Mouse (Mus musculus) brain, embryonic 18.5 days (tissue): ENCODE measurements around the gene Vrtn.
A peak's percentile ranks its signal among the peaks of the same experiment; 100 is the strongest.

ENCODE experiments used
- DNase-seq: peaks from one replicate; pipeline ENCODE4 v3.0.0-alpha.2; 2012; ENCODE audit warnings: low read depth, low spot score

Vrtn gene

GRCm38 (mm10) chr12:84640654-84641053, at the start of gene Vrtn:
Vrtn (plus strand) TSS chr12:84641019.
- no peak for DNase-seq

- no peak for DNase-seq
Observed at GRCm38 (mm10) chr12:84598324-84598723, 42.5 kb upstream of the Vrtn start.

- no peak for DNase-seq
Observed at GRCm38 (mm10) chr12:84604001-84604400, 36.8 kb upstream of the Vrtn start.

GRCm38 (mm10) chr12:84605860-84606259, 35.0 kb upstream of the Vrtn start:
- no peak for DNase-seq

GRCm38 (mm10) chr12:84611718-84612117, 29.1 kb upstream of the Vrtn start:
- DNase-seq, result no peak

- no peak for DNase-seq
Observed at GRCm38 (mm10) chr12:84612518-84612917, 28.3 kb upstream of the Vrtn start.

- DNase-seq, result no peak
Observed at GRCm38 (mm10) chr12:84614001-84614400, 26.8 kb upstream of the Vrtn start.

GRCm38 (mm10) chr12:84614524-84614923, 26.3 kb upstream of the Vrtn start:
- no peak for DNase-seq

- DNase-seq, result peak; percentile 80
Observed at GRCm38 (mm10) chr12:84616977-84617630, 23.7 kb upstream of the Vrtn start, which contains the start of gene Abcd4. Abcd4 (minus strand) TSS chr12:84617413.

- DNase-seq, result no peak
Observed at GRCm38 (mm10) chr12:84617663-84618062, 23.2 kb upstream of the Vrtn start.

GRCm38 (mm10) chr12:84620975-84621374, 19.8 kb upstream of the Vrtn start:
- no peak for DNase-seq

GRCm38 (mm10) chr12:84624601-84625000, 16.2 kb upstream of the Vrtn start:
- no peak for DNase-seq

GRCm38 (mm10) chr12:84625116-84625515, 15.7 kb upstream of the Vrtn start:
- DNase-seq, result no peak

- no peak for DNase-seq
Observed at GRCm38 (mm10) chr12:84631867-84632266, 9.0 kb upstream of the Vrtn start.

- no peak for DNase-seq
Observed at GRCm38 (mm10) chr12:84640253-84640652, 566 bp upstream of the Vrtn start.

GRCm38 (mm10) chr12:84650234-84650633, 9.4 kb downstream of the Vrtn start:
- no peak for DNase-seq

- peak; percentile 16 for DNase-seq
Observed at GRCm38 (mm10) chr12:84653912-84654311, 13.1 kb downstream of the Vrtn start.

- DNase-seq, result no peak
Observed at GRCm38 (mm10) chr12:84670555-84670954, 29.7 kb downstream of the Vrtn start.

- no peak for DNase-seq
Observed at GRCm38 (mm10) chr12:84671646-84672045, 30.8 kb downstream of the Vrtn start.

- no peak for DNase-seq
Observed at GRCm38 (mm10) chr12:84674666-84675526, 34.1 kb downstream of the Vrtn start.

- DNase-seq, result no peak
Observed at GRCm38 (mm10) chr12:84676011-84676410, 35.2 kb downstream of the Vrtn start.

- no peak for DNase-seq
Observed at GRCm38 (mm10) chr12:84684569-84684968, 43.8 kb downstream of the Vrtn start.

- DNase-seq, result no peak
Observed at GRCm38 (mm10) chr12:84686176-84686575, 45.4 kb downstream of the Vrtn start.
